ENCODE assay signal across 11 mouse cellular contexts in genomic region chrX:142574945-142575710, GRCm38 (mm10).
DNase-seq lines count a peak whose midpoint lies in the region; ATAC-seq lines count a peak whose summit lies in the region.
"Had no signal": no experiment of that assay in that cellular context is flagged by ENCODE, and none has a peak within 500 bp of the region (broad histone marks: within the 10 kb centered on the region; RNA-seq: fewer than 3 reads in every experiment).

No protein-coding gene starts in this region.

- peak; percentile 7 for DNase-seq in embryo, embryonic 11 days
- no peak for DNase-seq in embryo, embryonic 10.5 days (ENCODE audit: low spot score)
- no peak for DNase-seq in midbrain, embryonic 11.5 days (ENCODE audit: low spot score, missing footprints)
- DNase-seq in liver, embryonic 11.5 days (ENCODE audit: low spot score), result peak; percentile 37
- DNase-seq in testis, postnatal 10 days (ENCODE audit: low spot score), result peak; percentile 38
- no peak for DNase-seq in right cerebral cortex, postnatal 25 days
- DNase-seq: gastrocnemius, postnatal 25 days had no signal

- H3K27me3 ChIP-seq in midbrain, embryonic 16.5 days (ENCODE audit: control insufficient read depth, insufficient read depth, low read depth, low read length), result no peaks in the 10 kb centered on the region
- 0 out of 2 replicates have a peak, but pooled peaks cover 2% of the 10 kb centered on the region for H3K27me3 ChIP-seq in midbrain, embryonic 11.5 days (ENCODE audit: control insufficient read depth, insufficient read depth, low read length)
- H3K27me3 ChIP-seq in liver, embryonic 11.5 days (replicated peaks; ENCODE audit: control insufficient read depth, insufficient read depth, low read length), result no peaks in the 10 kb centered on the region

- H3K9ac ChIP-seq in midbrain, embryonic 16.5 days (ENCODE audit: low read depth, low read length), result no peak overlapping the region
- no peak overlapping the region for H3K9ac ChIP-seq in midbrain, embryonic 11.5 days (ENCODE audit: low read length)
- no peak overlapping the region for H3K9ac ChIP-seq in liver, embryonic 11.5 days (ENCODE audit: low read depth, low read length)
- H3K9ac ChIP-seq: midbrain, embryonic 12.5 days had no signal

- 0 out of 2 replicates have a peak, but pooled peaks have one; percentile 56 for ATAC-seq in midbrain, embryonic 16.5 days
- no peak for ATAC-seq in midbrain, embryonic 11.5 days (ENCODE audit: low FRiP score)
- ATAC-seq in liver, embryonic 11.5 days (replicated peaks; ENCODE audit: low FRiP score), result peak; percentile 81
- no peak for ATAC-seq in erythroblast, adult 5-6 weeks (replicated peaks; ENCODE audit: low FRiP score, poor library complexity, severe bottlenecking)

- no peak overlapping the region for H3K27ac ChIP-seq in midbrain, embryonic 16.5 days (ENCODE audit: low read length)
- no peak overlapping the region for H3K27ac ChIP-seq in midbrain, embryonic 11.5 days (ENCODE audit: low read depth, low read length)
- H3K27ac ChIP-seq in liver, embryonic 11.5 days (ENCODE audit: low read depth, low read length), result peak overlapping the region; percentile 28; the same call in 1 of the 2 replicates
- H3K27ac ChIP-seq: forebrain, embryonic 10.5 days; midbrain, embryonic 12.5 days had no signal

- no peaks in the 10 kb centered on the region for H3K36me3 ChIP-seq in midbrain, embryonic 16.5 days (ENCODE audit: control insufficient read depth, insufficient read depth, low read length)
- no peaks in the 10 kb centered on the region for H3K36me3 ChIP-seq in midbrain, embryonic 11.5 days (ENCODE audit: control insufficient read depth, insufficient read depth, low read length)
- H3K36me3 ChIP-seq in liver, embryonic 11.5 days (ENCODE audit: control insufficient read depth, insufficient read depth, low read length), result no peaks in the 10 kb centered on the region
- H3K36me3 ChIP-seq: forebrain, embryonic 10.5 days; midbrain, embryonic 12.5 days had no signal

- no peaks in the 10 kb centered on the region for H3K9me3 ChIP-seq in midbrain, embryonic 16.5 days (replicated peaks; ENCODE audit: control insufficient read depth, low read length, poor library complexity, severe bottlenecking)
- no peaks in the 10 kb centered on the region for H3K9me3 ChIP-seq in midbrain, embryonic 11.5 days (ENCODE audit: control insufficient read depth, low read length)
- H3K9me3 ChIP-seq in liver, embryonic 11.5 days (ENCODE audit: control insufficient read depth, low read length), result no peaks in the 10 kb centered on the region
- H3K9me3 ChIP-seq: forebrain, embryonic 10.5 days; midbrain, embryonic 12.5 days had no signal

- WGBS in midbrain, embryonic 16.5 days, result 51% methylated on average over 10 of the region's 10 CpGs
- WGBS in midbrain, embryonic 11.5 days, result 61% methylated on average over 10 of the region's 10 CpGs
- WGBS in liver, embryonic 11.5 days, result 41% methylated on average over 10 of the region's 10 CpGs

- H3K4me2 ChIP-seq in midbrain, embryonic 16.5 days (ENCODE audit: low read length), result no peak overlapping the region
- H3K4me2 ChIP-seq in midbrain, embryonic 11.5 days, result no peak overlapping the region
- H3K4me2 ChIP-seq in liver, embryonic 11.5 days, result peak overlapping the region; percentile 6
- H3K4me2 ChIP-seq: midbrain, embryonic 12.5 days had no signal

- no peak overlapping the region for H3K4me3 ChIP-seq in midbrain, embryonic 16.5 days (ENCODE audit: low read depth, low read length)
- no peak overlapping the region for H3K4me3 ChIP-seq in midbrain, embryonic 11.5 days (ENCODE audit: low read depth, low read length)
- H3K4me3 ChIP-seq in liver, embryonic 11.5 days (ENCODE audit: low read depth, low read length), result no peak overlapping the region
- H3K4me3 ChIP-seq: forebrain, embryonic 10.5 days; midbrain, embryonic 12.5 days had no signal

- H3K4me1 ChIP-seq in midbrain, embryonic 16.5 days (ENCODE audit: control insufficient read depth, insufficient read depth, low read length), result no peaks in the 10 kb centered on the region
- no peaks in the 10 kb centered on the region for H3K4me1 ChIP-seq in midbrain, embryonic 11.5 days (ENCODE audit: control insufficient read depth, insufficient read depth, low read length)
- H3K4me1 ChIP-seq in liver, embryonic 11.5 days (replicated peaks; ENCODE audit: control insufficient read depth, insufficient read depth, low read length), result peaks cover 16% of the 10 kb centered on the region
- H3K4me1 ChIP-seq: forebrain, embryonic 10.5 days; midbrain, embryonic 12.5 days had no signal

Comparison
In these comparisons a context has a peak if more than half of its experiments do, and no peak if none do; other contexts are left out.
1. DNase-seq: peak in embryo, embryonic 11 days (single experiment), liver, embryonic 11.5 days (single experiment) and testis, postnatal 10 days (single experiment); none in embryo, embryonic 10.5 days (single experiment), midbrain, embryonic 11.5 days (single experiment) and right cerebral cortex, postnatal 25 days (single experiment).
2. ATAC-seq: peak in midbrain, embryonic 16.5 days (single experiment) and liver, embryonic 11.5 days (single experiment); none in midbrain, embryonic 11.5 days (single experiment) and erythroblast, adult 5-6 weeks (single experiment).